Mouse (Mus musculus) C3H10T1/2 (cell line): Measurements from ENCODE around the gene Sh2d1a. TPM values are rescaled to one million over a fixed set of nuclear protein-coding genes. Genes with fewer than 3 reads are reported as not detected.

Experiments
- polyA plus RNA-seq, 2 experiments: library from polyadenylated mRNA; unstranded; fragments of >200 nt; fragmentation: generic; extraction: Trizol; gene quantifications; one replicate each; pipeline ENCODE4 v1.2.1; 2012; ENCODE audit warnings: missing spikeins in 2 of 2

Gene Sh2d1a
- not detected for polyA plus RNA-seq

GRCm38 (mm10) chrX:42502291-42503043, at the start of gene Sh2d1a:
TSS of gene Sh2d1a (plus strand) at chrX:42502453.

GRCm38 (mm10) chrX:42489446-42489845, 12.8 kb upstream of the Sh2d1a start, which contains the start of gene Tex13c2:
TSS of gene Tex13c2 (plus strand) at chrX:42489691.

Other genes with a start within 250 kb of the Sh2d1a start
- gene Tex13c2, start 12.8 kb upstream of the Sh2d1a start, polyA plus RNA-seq, result not detected